8 mouse cellular contexts compared by ENCODE assay signal in the genomic region with DNA sequence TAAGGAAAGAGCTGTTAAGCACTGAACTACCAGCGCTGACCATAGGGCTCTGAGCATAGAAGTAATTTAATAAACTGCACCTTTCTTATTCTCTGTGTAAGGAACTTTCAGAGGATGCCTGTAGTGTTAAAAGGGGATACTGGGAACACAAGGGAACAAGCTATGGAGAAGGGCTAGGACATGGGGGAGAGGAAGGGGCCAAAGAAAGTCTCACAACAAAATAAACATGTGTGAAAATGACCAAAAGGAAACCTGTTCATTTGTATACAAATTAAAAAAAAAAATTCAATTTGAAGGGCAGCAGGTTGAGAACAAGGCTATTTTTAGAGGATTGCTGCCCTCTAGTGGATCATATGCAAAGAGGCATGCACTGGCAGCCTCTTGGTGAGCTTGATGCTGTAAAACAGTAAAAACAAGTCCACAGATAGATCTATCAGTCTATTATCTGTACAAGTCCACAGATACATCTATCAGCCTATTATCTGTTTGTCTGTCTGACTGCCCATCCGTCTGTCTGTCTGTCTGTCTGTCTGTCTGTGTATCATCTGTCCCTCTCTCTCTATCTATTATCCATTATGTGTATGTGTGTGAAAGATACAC. TPM values are rescaled to one million over a fixed set of nuclear protein-coding genes. Genes with fewer than 3 reads are reported as not detected.
DNase-seq lines count a peak whose midpoint lies in the region; ATAC-seq lines count a peak whose summit lies in the region.

No protein-coding gene starts in this region.

- ATAC-seq in hindbrain, embryonic 13.5 days (ENCODE audit: low FRiP score): no peak; the same call in 1 of the 2 replicates

- H3K4me2 ChIP-seq in hindbrain, embryonic 13.5 days: no peak overlapping the region

- H3K27me3 ChIP-seq in hindbrain, embryonic 10.5 days (ENCODE audit: insufficient read depth, poor library complexity, severe bottlenecking): no peaks in the 10 kb centered on the region
- no peaks in the 10 kb centered on the region for H3K27me3 ChIP-seq in hindbrain, embryonic 13.5 days

- H3K9ac ChIP-seq in hindbrain, embryonic 13.5 days: no peak overlapping the region

- DNase-seq in hindbrain, embryonic 10.5 days (ENCODE audit: low spot score): peak; percentile 28
- DNase-seq in ES-CJ7 (ENCODE audit: low read depth, low spot score): peak; percentile 26
- peak; percentile 55 to 61 for DNase-seq in cerebellum, postnatal 14 days
- peak; percentile 52 for DNase-seq in heart, postnatal 4 days
- peak; percentile 46 for DNase-seq in layer of hippocampus, adult 9-10 months (ENCODE audit: low spot score)
- DNase-seq in naive thymus-derived CD4-positive, alpha-beta T cell, adult 2 months (ENCODE audit: low read depth): peak; percentile 72
- DNase-seq in gastrocnemius, adult 8-10 months (ENCODE audit: low spot score in 2 of 2): no peak

- H3K4me1 ChIP-seq in hindbrain, embryonic 10.5 days (replicated peaks): peaks cover 16% of the 10 kb centered on the region
- peaks cover 16% of the 10 kb centered on the region for H3K4me1 ChIP-seq in hindbrain, embryonic 13.5 days (replicated peaks)

- no peaks in the 10 kb centered on the region for H3K9me3 ChIP-seq in hindbrain, embryonic 10.5 days
- no peaks in the 10 kb centered on the region for H3K9me3 ChIP-seq in hindbrain, embryonic 13.5 days

- H3K27ac ChIP-seq in hindbrain, embryonic 10.5 days: no peak overlapping the region
- H3K27ac ChIP-seq in hindbrain, embryonic 13.5 days: no peak overlapping the region

- WGBS in hindbrain, embryonic 10.5 days: 17% methylated on average over 2 of the region's 2 CpGs
- WGBS in hindbrain, embryonic 13.5 days: 19% methylated on average over 2 of the region's 2 CpGs

- no peaks in the 10 kb centered on the region for H3K36me3 ChIP-seq in hindbrain, embryonic 10.5 days
- no peaks in the 10 kb centered on the region for H3K36me3 ChIP-seq in hindbrain, embryonic 13.5 days

- no peak overlapping the region for H3K4me3 ChIP-seq in hindbrain, embryonic 10.5 days
- no peak overlapping the region for H3K4me3 ChIP-seq in hindbrain, embryonic 13.5 days

RNA-seq across cellular contexts. Expression of gene Thbs4, which starts 53.8 kb away (rescaled TPM):
- 1.4 and 2.2 TPM in 2 replicates for polyA plus RNA-seq in hindbrain, embryonic 10.5 days (2016; fragmentation: Nextera tagmentation; extraction: Ambion mirVana)
- 1.8 TPM in 2 replicates for polyA plus RNA-seq in hindbrain, embryonic 13.5 days (2015; fragmentation: Nextera tagmentation; extraction: Ambion mirVana)
- 10 to 100 TPM; 23.8 to 27.2 TPM for total RNA-seq in heart, postnatal 4 days (2021)
- total RNA-seq in gastrocnemius, adult 8-10 months (2022): 10 to 100 TPM; 26.9 to 99.8 (median 59.9) TPM

Comparison
In these comparisons a context has a peak if more than half of its experiments do, and no peak if none do; other contexts are left out.
1. DNase-seq: peak in hindbrain, embryonic 10.5 days (single experiment), ES-CJ7 (single experiment), cerebellum, postnatal 14 days (2 of 2), heart, postnatal 4 days (single experiment), layer of hippocampus, adult 9-10 months (single experiment) and naive thymus-derived CD4-positive, alpha-beta T cell, adult 2 months (single experiment); none in gastrocnemius, adult 8-10 months (0 of 2).